Mouse (Mus musculus) kidney, postnatal 0 days (tissue): ENCODE measurements around the gene Akap2. TPM values are rescaled to one million over a fixed set of nuclear protein-coding genes. Genes with fewer than 3 reads are reported as not detected.
A peak's percentile ranks its signal among the peaks of the same experiment; 100 is the strongest.

Source experiments
- ATAC-seq: fragments of 200-750 bp; cut with Nextera tagmentation; replicated peaks from 2 replicates; pipeline ENCODE4 v1.8.0; 2017; ENCODE audit warnings: low read depth, moderate number of reproducible peaks, moderate TSS enrichment, moderate library complexity; ENCODE audit not compliant: low FRiP score
- DNase-seq: peaks from one replicate; pipeline ENCODE4 v3.0.0-alpha.2; 2016; ENCODE audit warnings: low spot score
- H3K27ac ChIP-seq: fragments of 300-500 bp; sonication (generic); 2 replicates; pipeline ENCODE4 v1.5.1; 2014; ENCODE audit warnings: mild to moderate bottlenecking
- H3K27me3 ChIP-seq: fragments of 300-500 bp; sonication (generic); 2 replicates; pipeline ENCODE4 v1.6.1; 2014; ENCODE audit warnings: low read length, mixed read lengths; ENCODE audit not compliant: insufficient read depth
- H3K36me3 ChIP-seq: fragments of 300-500 bp; sonication (generic); 2 replicates; pipeline ENCODE4 v1.6.1; 2014; ENCODE audit warnings: low read length, mixed read lengths; ENCODE audit not compliant: insufficient read depth
- H3K4me1 ChIP-seq: fragments of 300-500 bp; sonication (generic); replicated peaks from 2 replicates; pipeline ENCODE4 v1.6.1; 2014; ENCODE audit warnings: antibody characterized with exemption, low read length, mixed read lengths; ENCODE audit not compliant: insufficient read depth
- H3K4me2 ChIP-seq: fragments of 300-500 bp; sonication (generic); 2 replicates; pipeline ENCODE4 v1.6.1; 2014; ENCODE audit warnings: mild to moderate bottlenecking, low read length, moderate library complexity, mixed read lengths
- H3K4me3 ChIP-seq: fragments of 300-500 bp; sonication (generic); replicated peaks from 2 replicates; pipeline ENCODE4 v1.5.1; 2014; ENCODE audit warnings: low read depth, low read length
- H3K9ac ChIP-seq: fragments of 300-500 bp; sonication (generic); 2 replicates; pipeline ENCODE4 v1.6.1; 2014; ENCODE audit warnings: low read depth, low read length
- H3K9me3 ChIP-seq: fragments of 300-500 bp; sonication (generic); replicated peaks from 2 replicates; pipeline ENCODE4 v1.6.1; 2016; ENCODE audit warnings: low read length, inconsistent platforms, mixed read lengths
- CTCF ChIP-seq: IDR thresholded peaks from 2 replicates; pipeline ENCODE4 v1.5.1; 2016; ENCODE audit warnings: antibody characterized with exemption, low read depth, mild to moderate bottlenecking, moderate library complexity
- WGBS: fragments of 180-500 bp; shearing (Covaris S2); extraction: QIAGEN DNeasy Blood & Tissue Kit; methylation state at CpG from one replicate; pipeline ENCODE4 v1.1.7; 2014; 5-methylcytosine and 5-hydroxymethylcytosine counted together
- polyA plus RNA-seq: library from polyadenylated mRNA; unstranded; fragments of >200 nt; fragmentation: Nextera tagmentation; extraction: Ambion mirVana; gene quantifications from 2 replicates; pipeline ENCODE4 v1.2.1, GENCODE M21; 2015

The Akap2 gene
- polyA plus RNA-seq, 1 experiment from 2014 or later: 20.5 TPM

GRCm38 (mm10) chr4:57738856-57739552, 21.5 kb downstream of the Akap2 start:
- DNase-seq: peak; percentile 34
- no peaks in the 10 kb centered on the region for H3K36me3 ChIP-seq
- no peak for ATAC-seq
- WGBS: 37% methylated on average over 8 of the region's 8 CpGs
- H3K4me2 ChIP-seq: no peak overlapping the region
- no peaks in the 10 kb centered on the region for H3K27me3 ChIP-seq
- no peak for TF ChIP-seq CTCF
- H3K4me3 ChIP-seq: no peak overlapping the region
- no peaks in the 10 kb centered on the region for H3K9me3 ChIP-seq
- H3K9ac ChIP-seq: no peak overlapping the region
- no peaks in the 10 kb centered on the region for H3K4me1 ChIP-seq
- no peak overlapping the region for H3K27ac ChIP-seq

GRCm38 (mm10) chr4:57743325-57743929, 26.0 kb downstream of the Akap2 start:
- DNase-seq (peak; percentile 11), ATAC-seq (no peak)
- Histone ChIP-seq H3K4me2 (no peak overlapping the region), H3K27ac (no peak overlapping the region), H3K4me1 (no peaks in the 10 kb centered on the region), H3K27me3 (no peaks in the 10 kb centered on the region), H3K9me3 (no peaks in the 10 kb centered on the region), H3K36me3 (no peaks in the 10 kb centered on the region), H3K9ac (no peak overlapping the region), H3K4me3 (no peak overlapping the region)
- TF ChIP-seq CTCF: no peak
- 23% methylated on average over 11 of the region's 11 CpGs for WGBS

- no peak for TF ChIP-seq CTCF
- no peak overlapping the region for H3K27ac ChIP-seq
- H3K9ac ChIP-seq: no peak overlapping the region
- 47% methylated on average over 4 of the region's 4 CpGs for WGBS
- no peaks in the 10 kb centered on the region for H3K4me1 ChIP-seq
- H3K36me3 ChIP-seq: no peaks in the 10 kb centered on the region
- no peak overlapping the region for H3K4me2 ChIP-seq
- no peaks in the 10 kb centered on the region for H3K27me3 ChIP-seq
- H3K4me3 ChIP-seq: no peak overlapping the region
- no peaks in the 10 kb centered on the region for H3K9me3 ChIP-seq
- no peak for DNase-seq
- ATAC-seq: no peak
These were observed 33.2 kb downstream of the Akap2 start for GRCm38 (mm10) chr4:57750651-57751050.

GRCm38 (mm10) chr4:57751054-57751453, 33.6 kb downstream of the Akap2 start:
- no peaks in the 10 kb centered on the region for H3K36me3 ChIP-seq
- no peak for DNase-seq
- no peak overlapping the region for H3K9ac ChIP-seq
- no peak overlapping the region for H3K4me3 ChIP-seq
- H3K27me3 ChIP-seq: no peaks in the 10 kb centered on the region
- H3K9me3 ChIP-seq: no peaks in the 10 kb centered on the region
- 35% methylated on average over 4 of the region's 4 CpGs for WGBS
- no peak; the same call in 1 of the 2 replicates for ATAC-seq
- H3K27ac ChIP-seq: no peak overlapping the region
- no peak for TF ChIP-seq CTCF
- H3K4me2 ChIP-seq: no peak overlapping the region
- H3K4me1 ChIP-seq: no peaks in the 10 kb centered on the region

DNA sequence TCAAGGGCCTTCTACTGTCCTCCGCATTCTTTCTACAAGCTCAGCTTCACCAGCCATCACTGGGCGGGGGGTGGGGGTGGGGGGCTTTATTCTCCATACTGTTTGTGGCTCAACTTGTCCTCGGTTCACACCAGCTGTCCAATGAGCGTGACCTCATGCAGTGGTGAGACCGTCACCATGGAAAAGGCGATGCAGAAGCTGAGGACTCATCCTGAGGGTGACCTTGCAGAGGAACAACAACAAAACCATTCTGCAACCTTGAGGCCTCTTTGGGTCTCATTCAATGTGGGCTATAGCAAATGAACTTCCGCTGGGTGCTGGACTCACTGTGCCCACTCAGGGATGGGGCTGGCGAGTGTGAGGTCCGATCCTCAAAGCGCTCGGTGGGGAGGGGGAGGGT, 34.1 kb downstream of the Akap2 start:
- no peak overlapping the region for H3K4me2 ChIP-seq
- no peak overlapping the region for H3K9ac ChIP-seq
- 74% methylated on average over 11 of the region's 11 CpGs for WGBS
- no peaks in the 10 kb centered on the region for H3K9me3 ChIP-seq
- ATAC-seq: no peak
- no peaks in the 10 kb centered on the region for H3K4me1 ChIP-seq
- no peak overlapping the region for H3K4me3 ChIP-seq
- no peaks in the 10 kb centered on the region for H3K36me3 ChIP-seq
- TF ChIP-seq CTCF: no peak
- no peak overlapping the region for H3K27ac ChIP-seq
- no peaks in the 10 kb centered on the region for H3K27me3 ChIP-seq
- no peak for DNase-seq

DNA sequence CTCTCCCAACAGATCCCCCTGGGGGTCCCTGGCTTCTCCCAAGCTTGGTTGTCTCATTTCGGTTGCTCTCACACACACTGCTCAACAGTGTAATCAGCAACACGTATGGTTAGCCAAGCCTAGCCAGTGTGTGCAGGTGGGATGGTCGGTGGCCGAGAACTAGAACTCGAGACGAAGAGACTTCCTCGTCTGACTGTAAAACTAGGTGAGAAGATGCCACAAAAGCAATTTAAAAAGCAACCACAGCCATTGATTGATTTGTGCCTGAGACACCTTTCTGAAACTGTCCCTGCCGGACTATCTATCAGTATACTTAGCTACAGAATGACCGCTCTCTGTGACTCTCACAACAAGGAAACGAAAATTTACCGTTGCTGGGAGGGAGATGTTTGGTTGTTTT, 37.6 kb downstream of the Akap2 start:
- ATAC-seq (no peak), DNase-seq (no peak)
- no peak overlapping the region for H3K4me2 ChIP-seq
- no peak for TF ChIP-seq CTCF
- no peak overlapping the region for H3K4me3 ChIP-seq
- H3K9me3 ChIP-seq: no peaks in the 10 kb centered on the region
- H3K27ac ChIP-seq: no peak overlapping the region
- no peaks in the 10 kb centered on the region for H3K4me1 ChIP-seq
- no peaks in the 10 kb centered on the region for H3K36me3 ChIP-seq
- H3K9ac ChIP-seq: no peak overlapping the region
- WGBS: 57% methylated on average over 11 of the region's 11 CpGs
- H3K27me3 ChIP-seq: no peaks in the 10 kb centered on the region
